Mouse (Mus musculus) thymus, adult 2 months (tissue): ENCODE data around the gene Olfr374.

Experiments
- CTCF ChIP-seq: fragments of 200-500 bp; IDR thresholded peaks from 2 replicates; pipeline ENCODE4 v1.5.1; 2012; ENCODE audit warnings: mild to moderate bottlenecking, control low read depth, low read length, moderate library complexity, borderline replicate concordance; ENCODE audit not compliant: control insufficient read depth, poor library complexity, insufficient read depth; ENCODE audit errors: extremely low read depth
- POLR2A ChIP-seq: fragments of 200-500 bp; IDR thresholded peaks from 2 replicates; pipeline ENCODE4 v1.6.1; 2012; ENCODE audit warnings: mild to moderate bottlenecking, low read length, control low read depth, moderate library complexity; ENCODE audit not compliant: control insufficient read depth, poor library complexity, insufficient read depth; ENCODE audit errors: extremely low read depth

DNA sequence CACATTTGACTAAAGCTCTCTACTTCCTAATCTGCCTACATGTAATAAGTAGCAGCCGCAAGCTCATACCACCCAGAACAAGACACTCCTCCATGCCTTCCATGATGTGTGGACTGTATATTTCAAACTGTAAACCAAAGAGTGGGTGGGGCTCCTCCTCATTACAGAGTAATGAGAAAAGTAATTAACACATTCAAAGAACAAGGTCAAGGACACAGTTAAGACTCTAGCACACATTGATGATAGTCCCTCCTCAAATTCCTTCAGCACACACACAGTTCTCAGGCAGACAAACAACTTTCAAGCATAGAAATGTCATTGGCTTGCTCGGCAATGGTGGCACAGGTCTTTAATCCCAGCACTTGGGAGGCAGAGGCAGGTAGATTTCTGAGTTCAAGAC, 8.4 kb downstream of the Olfr374 start:
- TF ChIP-seq CTCF (no peak), POLR2A (no peak)
